8 mouse cellular contexts compared by ENCODE assay signal in genomic region chr1:156838695-156839094, GRCm38 (mm10). TPM values are rescaled to one million over a fixed set of nuclear protein-coding genes. Genes with fewer than 3 reads are reported as not detected.
DNase-seq lines count a peak whose midpoint lies in the region; ATAC-seq lines count a peak whose summit lies in the region.

No protein-coding gene starts in this region.

- H3K4me3 ChIP-seq in forebrain, embryonic 11.5 days (ENCODE audit: low read depth, low read length), result no peak overlapping the region
- peak overlapping the region; percentile 33 for H3K4me3 ChIP-seq in heart, embryonic 15.5 days
- H3K4me3 ChIP-seq in kidney, embryonic 16.5 days (ENCODE audit: low read length), result peak overlapping the region; percentile 18; the same call in 1 of the 2 replicates

- peak overlapping the region; percentile 60 for H3K27ac ChIP-seq in forebrain, embryonic 11.5 days (ENCODE audit: low read depth, low read length)
- peak overlapping the region; percentile 46 for H3K27ac ChIP-seq in heart, embryonic 15.5 days
- no peak overlapping the region for H3K27ac ChIP-seq in kidney, embryonic 16.5 days (ENCODE audit: low read length)

- H3K4me1 ChIP-seq in forebrain, embryonic 11.5 days (replicated peaks; ENCODE audit: control insufficient read depth, insufficient read depth, low read length), result peaks cover 8% of the 10 kb centered on the region; the same call in 1 of the 2 replicates
- H3K4me1 ChIP-seq in heart, embryonic 15.5 days (replicated peaks), result peaks cover 17% of the 10 kb centered on the region
- peaks cover 21% of the 10 kb centered on the region for H3K4me1 ChIP-seq in kidney, embryonic 16.5 days (ENCODE audit: insufficient read depth, low read length)

- 6% methylated on average over 6 of the region's 6 CpGs for WGBS in forebrain, embryonic 11.5 days
- WGBS in heart, embryonic 15.5 days, result 11% methylated on average over 6 of the region's 6 CpGs
- WGBS in kidney, embryonic 16.5 days, result 7% methylated on average over 6 of the region's 6 CpGs

- H3K9me3 ChIP-seq in forebrain, embryonic 11.5 days (ENCODE audit: control insufficient read depth, low read length), result no peaks in the 10 kb centered on the region
- H3K9me3 ChIP-seq in heart, embryonic 15.5 days (replicated peaks), result no peaks in the 10 kb centered on the region
- H3K9me3 ChIP-seq in kidney, embryonic 16.5 days (ENCODE audit: low read length), result no peaks in the 10 kb centered on the region

- no peaks in the 10 kb centered on the region for H3K27me3 ChIP-seq in forebrain, embryonic 11.5 days (ENCODE audit: control insufficient read depth, insufficient read depth, low read length)
- no peaks in the 10 kb centered on the region for H3K27me3 ChIP-seq in heart, embryonic 15.5 days
- H3K27me3 ChIP-seq in kidney, embryonic 16.5 days (ENCODE audit: insufficient read depth, low read length), result no peaks in the 10 kb centered on the region

- H3K36me3 ChIP-seq in forebrain, embryonic 11.5 days (ENCODE audit: control insufficient read depth, insufficient read depth, low read length), result no peaks in the 10 kb centered on the region
- H3K36me3 ChIP-seq in heart, embryonic 15.5 days, result no peaks in the 10 kb centered on the region
- no peaks in the 10 kb centered on the region for H3K36me3 ChIP-seq in kidney, embryonic 16.5 days (ENCODE audit: insufficient read depth, low read length)

- peak overlapping the region; percentile 29; the same call in 1 of the 2 replicates for H3K9ac ChIP-seq in forebrain, embryonic 11.5 days (ENCODE audit: low read length)
- H3K9ac ChIP-seq in heart, embryonic 15.5 days, result no peak overlapping the region; the same call in 1 of the 2 replicates
- peak overlapping the region; percentile 41 for H3K9ac ChIP-seq in kidney, embryonic 16.5 days (replicated peaks; ENCODE audit: low read length)

- ATAC-seq in forebrain, embryonic 11.5 days (replicated peaks; ENCODE audit: low FRiP score), result peak; percentile 90
- ATAC-seq in heart, embryonic 15.5 days (replicated peaks; ENCODE audit: insufficient number of reproducible peaks, insufficient read depth, low FRiP score, low read depth), result peak; percentile 84
- ATAC-seq in kidney, embryonic 16.5 days (ENCODE audit: low FRiP score, low TSS enrichment), result peak; percentile 90; the same call in 1 of the 2 replicates

- H3K4me2 ChIP-seq in forebrain, embryonic 11.5 days (ENCODE audit: low read depth, low read length, severe bottlenecking), result peak overlapping the region; percentile 40; the same call in 1 of the 2 replicates
- H3K4me2 ChIP-seq in heart, embryonic 15.5 days, result peak overlapping the region; percentile 52
- H3K4me2 ChIP-seq in kidney, embryonic 16.5 days (replicated peaks; ENCODE audit: low read depth, low read length), result peak overlapping the region; percentile 44

- DNase-seq in cerebellum, postnatal 14 days, result peak; percentile 19 to 20
- no peak for DNase-seq in cerebellum, postnatal 4 days (ENCODE audit: low spot score in 2 of 2)
- DNase-seq in forebrain, embryonic 11.5 days (ENCODE audit: low spot score), result peak; percentile 75
- peak; percentile 43 for DNase-seq in lung, postnatal 14 days
- peak; percentile 31 to 50 for DNase-seq in right cerebral cortex, adult 2 months (ENCODE audit: low spot score in 2 of 2)
- DNase-seq in T-cell, adult 2 months (ENCODE audit: low spot score), result no peak

RNA-seq across cellular contexts. Expression of gene Angptl1, which starts 0.3 kb away (rescaled TPM):
- polyA plus RNA-seq in forebrain, embryonic 11.5 days (2014; fragmentation: Nextera tagmentation; extraction: Ambion mirVana), result 1.3 and 1.6 TPM in 2 replicates
- polyA plus RNA-seq in heart, embryonic 15.5 days (2015; fragmentation: Nextera tagmentation; extraction: Ambion mirVana), result 4.1 and 6.9 TPM in 2 replicates
- 0.99 and 2.1 TPM in 2 replicates for polyA plus RNA-seq in kidney, embryonic 16.5 days (2015; fragmentation: Nextera tagmentation; extraction: Ambion mirVana)

Comparison
In these comparisons a context has a peak if more than half of its experiments do, and no peak if none do; other contexts are left out.
1. DNase-seq: peak in cerebellum, postnatal 14 days (2 of 2), forebrain, embryonic 11.5 days (single experiment), lung, postnatal 14 days (single experiment) and right cerebral cortex, adult 2 months (2 of 2); none in cerebellum, postnatal 4 days (0 of 2) and T-cell, adult 2 months (single experiment).
2. Peak in every context shown above with its lines, with median percentiles within 50 percentile points of each other: ATAC-seq and H3K4me2 ChIP-seq.